Mouse (Mus musculus) kidney, adult 2 months (tissue): ENCODE measurements at regions not wholly inside any gene's neighbourhood (a gene's known extent, or its start where the extent isn't known, plus 50 kb on each side); places are given as distances from the start of the nearest gene placed in this dataset.
"Not testable (repeated sequence)": the region's sequence is repeated elsewhere in the genome, so short reads cannot be mapped to it uniquely, and the experiment has no call there.

ENCODE experiments used
- DNase-seq: peaks from one replicate; pipeline ENCODE4 v3.0.0; 2021
- H3K27ac ChIP-seq: fragments of 200-500 bp; 2 replicates; pipeline ENCODE4 v1.5.1; 2012; ENCODE audit warnings: low read depth, low read length, control low read depth, inconsistent platforms; ENCODE audit not compliant: insufficient read depth
- H3K27me3 ChIP-seq: fragments of 200-500 bp; replicated peaks from 2 replicates; pipeline ENCODE4 v1.6.1; 2012; ENCODE audit warnings: mild to moderate bottlenecking, moderate library complexity, low read length, inconsistent platforms; ENCODE audit not compliant: control insufficient read depth, insufficient read depth
- H3K36me3 ChIP-seq: fragments of 200-500 bp; 2 replicates; pipeline ENCODE4 v1.6.1; 2012; ENCODE audit warnings: mild to moderate bottlenecking, moderate library complexity, low read length, inconsistent platforms; ENCODE audit not compliant: control insufficient read depth, insufficient read depth
- H3K4me1 ChIP-seq: fragments of 200-500 bp; 2 replicates; pipeline ENCODE4 v1.6.1; 2011; ENCODE audit warnings: low read length; ENCODE audit not compliant: control insufficient read depth, insufficient read depth
- H3K4me3 ChIP-seq: fragments of 200-500 bp; 2 replicates; pipeline ENCODE4 v1.5.1; 2011; ENCODE audit warnings: mild to moderate bottlenecking, low read depth, low read length, control low read depth; ENCODE audit not compliant: insufficient read depth
- CTCF ChIP-seq: fragments of 200-500 bp; conservative IDR thresholded peaks from 2 replicates; pipeline ENCODE4 v1.5.1; 2011; ENCODE audit warnings: low read depth, mild to moderate bottlenecking, control low read depth, low read length, moderate library complexity, mixed read lengths; ENCODE audit not compliant: insufficient read depth, insufficient read length
- POLR2A ChIP-seq: fragments of 200-500 bp; IDR thresholded peaks from one replicate; pipeline ENCODE4 v1.6.1; 2011; ENCODE audit warnings: low read depth, low read length, control low read depth
- WGBS: fragments of 180-500 bp; shearing (Covaris S2); methylation state at CpG from one replicate; pipeline ENCODE4 v1.1.7; 2018; 5-methylcytosine and 5-hydroxymethylcytosine counted together

GRCm38 (mm10) chr14:74304483-74304882 is 336.2 kb upstream of the Htr2a start:
- Histone ChIP-seq H3K36me3 (no peaks in the 10 kb centered on the region), H3K4me1 (no peaks in the 10 kb centered on the region), H3K4me3 (no peak overlapping the region), H3K27ac (no peak overlapping the region), H3K27me3 (no peaks in the 10 kb centered on the region)
- TF ChIP-seq POLR2A (no peak), CTCF (no peak)
- no peak for DNase-seq
- 88% methylated on average over 3 of the region's 3 CpGs for WGBS

DNA sequence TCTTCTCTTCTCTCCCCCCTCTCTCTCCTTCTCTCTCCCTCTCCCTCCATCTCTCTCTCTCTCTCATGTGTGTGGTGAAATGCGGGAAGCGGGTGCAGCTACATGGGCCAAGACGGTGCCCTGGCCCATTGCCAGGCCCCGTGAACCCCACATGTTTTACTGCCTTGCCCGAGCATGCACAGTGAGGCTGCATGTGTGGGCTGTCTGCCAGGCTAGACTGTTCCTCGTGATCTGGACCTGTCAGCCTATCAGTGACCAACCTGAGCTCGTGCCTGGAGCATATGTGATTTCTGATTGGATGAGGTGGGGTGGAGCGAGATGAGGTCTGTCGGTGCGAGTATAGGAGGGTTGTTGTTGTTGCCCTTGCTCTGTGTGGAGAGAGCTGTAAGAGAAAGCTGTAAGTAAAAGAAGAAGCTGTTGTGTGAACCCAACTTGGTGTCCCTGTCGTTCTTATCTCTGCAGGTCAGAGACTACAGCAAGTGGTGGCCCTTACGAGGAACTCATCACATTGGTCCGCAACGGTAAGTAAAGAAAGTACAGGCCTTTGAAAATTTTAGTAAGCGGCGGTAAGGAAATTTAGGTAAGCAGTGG is 333.8 kb upstream of the Htr2a start:
- no peaks in the 10 kb centered on the region for H3K36me3 ChIP-seq
- DNase-seq, result no peak
- no peak overlapping the region for H3K27ac ChIP-seq
- H3K4me3 ChIP-seq, result no peak overlapping the region
- H3K27me3 ChIP-seq, result no peaks in the 10 kb centered on the region
- WGBS, result 88% methylated on average over 16 of the region's 16 CpGs
- no peak for TF ChIP-seq CTCF
- no peak for TF ChIP-seq POLR2A
- H3K4me1 ChIP-seq, result no peaks in the 10 kb centered on the region

DNA sequence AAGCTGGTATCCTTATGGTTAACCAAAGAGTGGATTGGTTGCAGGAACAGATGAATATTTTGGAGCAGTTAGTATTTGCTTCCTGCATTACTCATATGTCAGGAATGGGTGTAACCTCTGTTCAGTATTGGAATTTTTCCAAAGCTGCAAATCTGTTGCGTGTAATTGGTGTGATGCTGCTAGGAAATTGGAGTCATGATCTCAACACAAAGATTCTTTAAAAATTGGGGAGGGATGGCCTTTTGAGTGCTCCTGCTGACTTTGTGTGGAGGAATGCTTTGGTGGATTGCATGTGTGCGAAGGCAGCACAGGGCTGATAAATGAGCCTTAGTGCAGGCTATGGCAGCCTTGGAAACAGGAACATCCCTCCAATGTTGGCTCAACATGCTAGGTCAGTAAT is 331.2 kb upstream of the Htr2a start:
- H3K27ac ChIP-seq, H3K36me3 ChIP-seq, H3K27me3 ChIP-seq, DNase-seq, H3K4me1 ChIP-seq, H3K4me3 ChIP-seq: not testable (repeated sequence)
- WGBS, result 64% methylated on average over 2 of the region's 2 CpGs

DNA sequence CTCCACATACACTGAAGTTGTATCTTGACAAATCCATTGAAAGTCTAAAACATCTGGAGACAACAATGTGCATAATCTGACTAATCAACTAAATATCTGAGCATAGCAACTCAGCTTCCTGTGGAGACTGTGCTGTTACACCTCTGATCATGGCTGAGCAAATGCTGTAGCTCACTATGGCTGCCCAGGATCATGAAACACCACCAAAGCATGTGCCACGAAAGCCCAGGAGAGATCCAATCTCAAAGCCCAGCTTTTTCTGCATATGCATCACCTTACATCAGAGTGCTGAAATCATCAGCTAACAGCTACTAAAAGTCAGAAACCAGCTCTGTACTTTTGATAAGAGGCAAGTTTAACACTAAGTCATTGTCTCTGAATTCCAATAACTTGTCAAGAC is 313.3 kb upstream of the Htr2a start:
- no peak for DNase-seq
- WGBS, result 61% methylated on average over 1 of the region's 1 CpGs
- H3K27ac ChIP-seq, result no peak overlapping the region
- H3K4me1 ChIP-seq, result no peaks in the 10 kb centered on the region
- no peak overlapping the region for H3K4me3 ChIP-seq
- no peaks in the 10 kb centered on the region for H3K27me3 ChIP-seq
- H3K36me3 ChIP-seq, result no peaks in the 10 kb centered on the region
- no peak for TF ChIP-seq POLR2A
- TF ChIP-seq CTCF, result no peak

GRCm38 (mm10) chr14:74350751-74351150 is 289.9 kb upstream of the Htr2a start:
- Histone ChIP-seq H3K4me3 (no peak overlapping the region), H3K36me3 (no peaks in the 10 kb centered on the region), H3K27me3 (no peaks in the 10 kb centered on the region), H3K4me1 (no peaks in the 10 kb centered on the region), H3K27ac (no peak overlapping the region)
- TF ChIP-seq CTCF (no peak), POLR2A (no peak)
- no peak for DNase-seq

GRCm38 (mm10) chr14:74352286-74352685 is 288.4 kb upstream of the Htr2a start:
- no peaks in the 10 kb centered on the region for H3K4me1 ChIP-seq
- no peak overlapping the region for H3K4me3 ChIP-seq
- no peak for DNase-seq
- WGBS, result 61% methylated on average over 1 of the region's 1 CpGs
- no peak overlapping the region for H3K27ac ChIP-seq
- H3K27me3 ChIP-seq, result no peaks in the 10 kb centered on the region
- TF ChIP-seq POLR2A, result no peak
- TF ChIP-seq CTCF, result peak; percentile 27; the same call in 1 of the 2 replicates
- H3K36me3 ChIP-seq, result no peaks in the 10 kb centered on the region

- WGBS, result 46% methylated on average over 5 of the region's 5 CpGs
These were observed 281.8 kb upstream of the Htr2a start for GRCm38 (mm10) chr14:74358730-74359444.

More at GRCm38 (mm10) chr14:74358730-74359444, 281.8 kb upstream of the Htr2a start:
- no peaks in the 10 kb centered on the region for H3K36me3 ChIP-seq
- TF ChIP-seq CTCF, result no peak
- TF ChIP-seq POLR2A, result no peak
- peak; percentile 5 for DNase-seq
- H3K27ac ChIP-seq, result no peak overlapping the region
- H3K4me3 ChIP-seq, result no peak overlapping the region
- H3K27me3 ChIP-seq, result no peaks in the 10 kb centered on the region
- no peaks in the 10 kb centered on the region for H3K4me1 ChIP-seq
